Mouse (Mus musculus): ENCODE measurements around the gene Ankra2.

The Ankra2 gene

GRCm38 (mm10) chr13:98296072-98296471, 33.2 kb downstream of the Ankra2 start:
- DNase-seq (ENCODE audit: low spot score in 2 of 2) = no peak

- no peak for DNase-seq (ENCODE audit: low spot score in 2 of 2)
Measured at GRCm38 (mm10) chr13:98297883-98298482, 35.1 kb downstream of the Ankra2 start.

- DNase-seq (ENCODE audit: low spot score in 2 of 2) = peak; percentile 28 to 32
Measured at GRCm38 (mm10) chr13:98298833-98299758, 36.2 kb downstream of the Ankra2 start.

GRCm38 (mm10) chr13:98305257-98305656, 42.4 kb downstream of the Ankra2 start:
- no peak for DNase-seq (ENCODE audit: low spot score in 2 of 2)

- no peak for DNase-seq (ENCODE audit: low spot score in 2 of 2)
Measured at GRCm38 (mm10) chr13:98306393-98306792, 43.5 kb downstream of the Ankra2 start.

GRCm38 (mm10) chr13:98306852-98307475, 44.1 kb downstream of the Ankra2 start:
- DNase-seq (ENCODE audit: low spot score in 2 of 2) = no peak

- no peak for DNase-seq (ENCODE audit: low spot score in 2 of 2)
Measured at GRCm38 (mm10) chr13:98308004-98308403, 45.1 kb downstream of the Ankra2 start.

GRCm38 (mm10) chr13:98308724-98309123, 45.9 kb downstream of the Ankra2 start:
- no peak for DNase-seq (ENCODE audit: low spot score in 2 of 2)

- DNase-seq (ENCODE audit: low spot score in 2 of 2) = no peak
Measured at GRCm38 (mm10) chr13:98311597-98311996, 48.7 kb downstream of the Ankra2 start.

- DNase-seq (ENCODE audit: low spot score in 2 of 2) = no peak
Measured at GRCm38 (mm10) chr13:98313631-98314030, 50.8 kb downstream of the Ankra2 start.

- DNase-seq (ENCODE audit: low spot score in 2 of 2) = no peak
Measured at GRCm38 (mm10) chr13:98315124-98315523, 52.2 kb downstream of the Ankra2 start.

GRCm38 (mm10) chr13:98316140-98316479, 53.2 kb downstream of the Ankra2 start:
- DNase-seq (ENCODE audit: low spot score in 2 of 2) = no peak

GRCm38 (mm10) chr13:98316480-98317245, 53.8 kb downstream of the Ankra2 start, which contains the start of gene Btf3:
Gene Btf3, minus strand, starts transcription at chr13:98317006.
- peak; percentile 90 to 92 for DNase-seq (ENCODE audit: low spot score in 2 of 2)

- no peak for DNase-seq (ENCODE audit: low spot score in 2 of 2)
Measured at GRCm38 (mm10) chr13:98317246-98317677, 54.4 kb downstream of the Ankra2 start.

- no peak for DNase-seq (ENCODE audit: low spot score in 2 of 2)
Measured at GRCm38 (mm10) chr13:98317911-98318310, 55.0 kb downstream of the Ankra2 start.
